Mouse (Mus musculus) forebrain, embryonic 14.5 days (tissue): ENCODE results near the gene Ier5. TPM values are rescaled to one million over a fixed set of nuclear protein-coding genes. Genes with fewer than 3 reads are reported as not detected.

Experiments
- ATAC-seq: fragments of 200-750 bp; cut with Nextera tagmentation; 2 replicates; pipeline ENCODE4 v1.8.0; 2017; ENCODE audit warnings: mild to moderate bottlenecking, moderate library complexity
- DNase-seq: peaks from one replicate; pipeline ENCODE4 v3.0.0-alpha.2; 2015; ENCODE audit warnings: low spot score
- H3K27ac ChIP-seq: fragments of 300-500 bp; sonication (generic); 2 replicates; pipeline ENCODE4 v1.5.1; 2014; ENCODE audit warnings: low read depth, mild to moderate bottlenecking, control low read depth, low read length, moderate library complexity
- H3K27me3 ChIP-seq: fragments of 300-500 bp; sonication (generic); replicated peaks from 2 replicates; pipeline ENCODE4 v1.6.1; 2014; ENCODE audit warnings: low read length, control low read depth, mixed read lengths; ENCODE audit not compliant: control insufficient read depth, insufficient read depth
- H3K36me3 ChIP-seq: fragments of 300-500 bp; sonication (generic); 2 replicates; pipeline ENCODE4 v1.6.1; 2014; ENCODE audit warnings: low read length, control low read depth; ENCODE audit not compliant: control insufficient read depth, insufficient read depth
- H3K4me1 ChIP-seq: fragments of 300-500 bp; sonication (generic); 2 replicates; pipeline ENCODE4 v1.6.1; 2014; ENCODE audit warnings: antibody characterized with exemption, low read length, control low read depth; ENCODE audit not compliant: control insufficient read depth, insufficient read depth
- H3K4me2 ChIP-seq: fragments of 300-500 bp; sonication (generic); 2 replicates; pipeline ENCODE4 v1.6.1; 2014; ENCODE audit warnings: mild to moderate bottlenecking, control low read depth, low read length
- H3K4me3 ChIP-seq: fragments of 300-500 bp; sonication (generic); 2 replicates; pipeline ENCODE4 v1.5.1; 2014; ENCODE audit warnings: low read depth, low read length, control low read depth
- H3K9ac ChIP-seq: fragments of 300-500 bp; sonication (generic); 2 replicates; pipeline ENCODE4 v1.6.1; 2014; ENCODE audit warnings: mild to moderate bottlenecking, low read length, control low read depth, moderate library complexity
- H3K9me3 ChIP-seq: fragments of 300-500 bp; sonication (generic); replicated peaks from 2 replicates; pipeline ENCODE4 v1.6.1; 2016; ENCODE audit warnings: low read length, control low read depth, mixed read lengths; ENCODE audit not compliant: control insufficient read depth
- WGBS: fragments of 180-500 bp; shearing (Covaris S2); extraction: QIAGEN DNeasy Blood & Tissue Kit; methylation state at CpG from one replicate; pipeline ENCODE4 v1.1.7; 2014; 5-methylcytosine and 5-hydroxymethylcytosine counted together
- polyA plus RNA-seq: library from polyadenylated mRNA; unstranded; fragments of >200 nt; fragmentation: Nextera tagmentation; extraction: Ambion mirVana; gene quantifications from 2 replicates; pipeline ENCODE4 v1.2.1, GENCODE M21; 2014

Gene Ier5
- polyA plus RNA-seq, 1 experiment from 2014 or later: 24.6 TPM

DNA sequence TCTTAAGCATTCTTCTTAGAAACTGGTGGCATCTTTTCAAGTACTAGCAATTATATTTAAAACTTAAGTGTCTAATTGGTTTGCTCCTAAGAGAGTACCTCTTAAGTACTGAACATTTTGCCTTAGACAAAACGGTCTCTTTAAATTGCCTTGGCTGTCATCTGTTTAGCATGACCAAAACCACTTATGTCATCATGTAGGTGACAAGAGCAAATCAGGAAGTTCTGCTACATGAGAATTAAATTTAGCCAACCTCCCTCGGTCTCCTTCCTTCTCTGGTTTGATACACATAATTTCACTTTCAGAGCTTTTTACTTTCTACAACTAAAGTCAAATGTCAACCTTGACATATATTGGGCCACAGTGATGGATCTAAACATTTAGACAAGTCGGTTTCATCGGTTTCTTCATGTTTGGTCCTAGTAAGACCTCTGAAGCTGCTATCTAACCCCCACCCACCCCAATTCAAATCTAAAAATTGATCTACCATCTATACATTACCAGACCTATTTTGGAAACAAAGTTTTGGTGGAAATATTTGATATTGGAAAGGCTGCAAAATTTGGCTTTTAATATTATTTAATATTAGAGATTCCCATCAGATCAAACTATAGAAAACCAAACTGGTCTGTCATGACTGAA is 2.7 kb downstream of the Ier5 start:
- H3K27me3 ChIP-seq: no peaks in the 10 kb centered on the region
- peak overlapping the region; percentile 70 for H3K4me2 ChIP-seq
- H3K9ac ChIP-seq: peak overlapping the region; percentile 100
- WGBS: 69% methylated on average over 4 of the region's 4 CpGs
- DNase-seq (no peak), ATAC-seq (no peak)
- peaks cover 4% of the 10 kb centered on the region; the same call in 1 of the 2 replicates for H3K36me3 ChIP-seq
- no peaks in the 10 kb centered on the region for H3K9me3 ChIP-seq
- H3K4me3 ChIP-seq: peak overlapping the region; percentile 98
- H3K4me1 ChIP-seq: peaks cover 56% of the 10 kb centered on the region
- no peak overlapping the region for H3K27ac ChIP-seq

GRCm38 (mm10) chr1:155093971-155094707 is 5.3 kb downstream of the Ier5 start:
- no peak for ATAC-seq
- WGBS: 28% methylated on average over 9 of the region's 9 CpGs
- Histone ChIP-seq H3K4me1 (peaks cover 53% of the 10 kb centered on the region), H3K4me3 (no peak overlapping the region), H3K27me3 (no peaks in the 10 kb centered on the region), H3K4me2 (no peak overlapping the region), H3K9ac (no peak overlapping the region), H3K36me3 (peaks cover 4% of the 10 kb centered on the region; the same call in 1 of the 2 replicates), H3K9me3 (no peaks in the 10 kb centered on the region), H3K27ac (peak overlapping the region; percentile 45; the same call in 1 of the 2 replicates)
- DNase-seq: peak; percentile 56

DNA sequence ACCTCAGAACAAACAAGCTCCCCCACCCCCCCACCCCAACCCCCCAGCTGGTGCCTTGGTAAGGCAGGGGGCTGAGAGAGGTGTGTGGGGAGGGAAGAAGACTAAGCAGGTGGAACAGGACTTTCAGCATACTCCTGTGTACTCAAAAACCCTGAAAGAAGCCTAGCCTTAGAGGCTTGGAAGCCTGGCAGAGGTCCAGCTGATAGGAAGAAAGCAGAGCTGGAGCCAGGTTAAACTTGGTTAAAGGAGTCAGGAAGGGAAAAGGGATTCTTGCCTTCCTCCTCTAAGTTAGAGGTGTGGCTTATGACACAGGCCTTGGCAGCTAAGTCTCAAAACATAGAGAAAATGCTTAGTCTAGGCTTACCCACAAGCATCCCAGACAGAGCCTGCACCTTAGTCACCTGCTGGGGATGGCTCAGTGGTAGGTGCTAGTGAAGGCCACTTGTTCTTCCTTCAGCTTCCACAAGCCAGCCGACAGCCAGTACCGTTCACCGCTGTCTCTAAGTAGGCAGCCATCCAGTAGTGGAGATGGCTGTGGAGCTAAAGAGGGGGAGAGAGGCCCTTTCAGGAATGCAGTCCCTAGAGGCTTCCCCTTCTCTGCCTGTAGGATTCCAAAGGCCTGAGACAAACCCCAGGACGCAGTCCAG is 6.2 kb downstream of the Ier5 start:
- WGBS: 24% methylated on average over 4 of the region's 4 CpGs
- H3K4me3 ChIP-seq: no peak overlapping the region
- no peaks in the 10 kb centered on the region for H3K9me3 ChIP-seq
- H3K4me2 ChIP-seq: no peak overlapping the region
- H3K27me3 ChIP-seq: no peaks in the 10 kb centered on the region
- ATAC-seq: no peak
- H3K27ac ChIP-seq: peak overlapping the region; percentile 75; the same call in 1 of the 2 replicates
- DNase-seq: no peak
- H3K9ac ChIP-seq: no peak overlapping the region
- H3K4me1 ChIP-seq: peaks cover 53% of the 10 kb centered on the region
- peaks cover 4% of the 10 kb centered on the region; the same call in 1 of the 2 replicates for H3K36me3 ChIP-seq

- peaks cover 4% of the 10 kb centered on the region; the same call in 1 of the 2 replicates for H3K36me3 ChIP-seq
- 20% methylated on average over 13 of the region's 14 CpGs for WGBS
- peak; percentile 85 for ATAC-seq
- peak overlapping the region; percentile 4; the same call in 1 of the 2 replicates for H3K4me2 ChIP-seq
- H3K4me3 ChIP-seq: no peak overlapping the region
- peak overlapping the region; percentile 18; the same call in 1 of the 2 replicates for H3K9ac ChIP-seq
- no peaks in the 10 kb centered on the region for H3K9me3 ChIP-seq
- H3K4me1 ChIP-seq: peaks cover 49% of the 10 kb centered on the region
- peak; percentile 94 for DNase-seq
- H3K27me3 ChIP-seq: no peaks in the 10 kb centered on the region
- peak overlapping the region; percentile 75 for H3K27ac ChIP-seq
These were observed 7.3 kb downstream of the Ier5 start for GRCm38 (mm10) chr1:155091842-155092800.

- ATAC-seq (no peak), DNase-seq (no peak)
- H3K27me3 ChIP-seq: no peaks in the 10 kb centered on the region
- 78% methylated on average over 7 of the region's 7 CpGs for WGBS
- H3K9ac ChIP-seq: no peak overlapping the region
- no peaks in the 10 kb centered on the region for H3K9me3 ChIP-seq
- H3K4me1 ChIP-seq: peaks cover 49% of the 10 kb centered on the region
- H3K27ac ChIP-seq: no peak overlapping the region; the same call in 1 of the 2 replicates
- no peak overlapping the region for H3K4me3 ChIP-seq
- H3K36me3 ChIP-seq: peaks cover 4% of the 10 kb centered on the region; the same call in 1 of the 2 replicates
- no peak overlapping the region for H3K4me2 ChIP-seq
These were observed 8.0 kb downstream of the Ier5 start for GRCm38 (mm10) chr1:155091374-155091841.

- Histone ChIP-seq H3K27me3 (no peaks in the 10 kb centered on the region), H3K27ac (no peak overlapping the region), H3K9me3 (no peaks in the 10 kb centered on the region), H3K4me2 (no peak overlapping the region), H3K36me3 (peaks cover 4% of the 10 kb centered on the region; the same call in 1 of the 2 replicates), H3K4me3 (no peak overlapping the region), H3K9ac (no peak overlapping the region), H3K4me1 (peaks cover 51% of the 10 kb centered on the region)
- ATAC-seq: no peak
- WGBS: 91% methylated on average over 1 of the region's 1 CpGs
- DNase-seq: no peak
These were observed 8.7 kb downstream of the Ier5 start for GRCm38 (mm10) chr1:155090736-155091135.

GRCm38 (mm10) chr1:155090327-155090726 is 9.1 kb downstream of the Ier5 start:
- H3K4me1 ChIP-seq: peaks cover 52% of the 10 kb centered on the region
- no peak overlapping the region for H3K9ac ChIP-seq
- DNase-seq: no peak
- no peak overlapping the region for H3K27ac ChIP-seq
- WGBS: 87% methylated on average over 7 of the region's 7 CpGs
- H3K4me3 ChIP-seq: no peak overlapping the region
- no peak for ATAC-seq
- H3K27me3 ChIP-seq: no peaks in the 10 kb centered on the region
- H3K9me3 ChIP-seq: no peaks in the 10 kb centered on the region
- H3K36me3 ChIP-seq: peaks cover 4% of the 10 kb centered on the region; the same call in 1 of the 2 replicates
- no peak overlapping the region for H3K4me2 ChIP-seq
